Mouse (Mus musculus) neural tube, embryonic 13.5 days (tissue): ENCODE data around the gene Focad. TPM values are rescaled to one million over a fixed set of nuclear protein-coding genes. Genes with fewer than 3 reads are reported as not detected.

Source experiments
- ATAC-seq: fragments of 200-750 bp; cut with Nextera tagmentation; 2 replicates; pipeline ENCODE4 v1.8.0; 2017; ENCODE audit warnings: low read depth, mild to moderate bottlenecking, moderate TSS enrichment, moderate library complexity
- H3K27ac ChIP-seq: fragments of 300-500 bp; sonication (generic); replicated peaks from 2 replicates; pipeline ENCODE4 v1.5.1; 2015; ENCODE audit warnings: moderate library complexity, mild to moderate bottlenecking, inconsistent platforms
- H3K27me3 ChIP-seq: fragments of 300-500 bp; sonication (generic); 2 replicates; pipeline ENCODE4 v1.6.1; 2015; ENCODE audit warnings: mild to moderate bottlenecking, inconsistent platforms
- H3K36me3 ChIP-seq: fragments of 300-500 bp; sonication (generic); 2 replicates; pipeline ENCODE4 v1.6.1; 2015; ENCODE audit warnings: mild to moderate bottlenecking, inconsistent platforms
- H3K4me1 ChIP-seq: fragments of 300-500 bp; sonication (generic); replicated peaks from 2 replicates; pipeline ENCODE4 v1.6.1; 2015; ENCODE audit warnings: inconsistent platforms
- H3K4me2 ChIP-seq: fragments of 300-500 bp; sonication (generic); 2 replicates; pipeline ENCODE4 v1.6.1; 2015; ENCODE audit warnings: inconsistent platforms, mild to moderate bottlenecking, moderate library complexity
- H3K4me3 ChIP-seq: fragments of 300-500 bp; sonication (generic); 2 replicates; pipeline ENCODE4 v1.5.1; 2015; ENCODE audit warnings: mild to moderate bottlenecking, inconsistent platforms
- H3K9ac ChIP-seq: fragments of 300-500 bp; sonication (generic); 2 replicates; pipeline ENCODE4 v1.6.1; 2015; ENCODE audit warnings: moderate library complexity, mild to moderate bottlenecking, inconsistent platforms
- H3K9me3 ChIP-seq: fragments of 300-500 bp; sonication (generic); 2 replicates; pipeline ENCODE4 v1.6.1; 2016; ENCODE audit warnings: inconsistent platforms
- WGBS: fragments of 180-500 bp; shearing (Covaris S2); methylation state at CpG from one replicate; pipeline ENCODE4 v1.1.7; 2015; 5-methylcytosine and 5-hydroxymethylcytosine counted together
- microRNA counts: library from miRNA; unstranded; fragments of <30 nt; microRNA quantifications from one replicate; lab custom pipeline; 2016
- microRNA-seq: library from miRNA; unstranded; fragments of <30 nt; microRNA quantifications from one replicate; pipeline ENCODE4, GENCODE M21; 2016
- polyA plus RNA-seq: library from polyadenylated mRNA; unstranded; fragments of >200 nt; fragmentation: Nextera tagmentation; extraction: Ambion mirVana; gene quantifications from 2 replicates; pipeline ENCODE4 v1.2.1, GENCODE M21; 2015

Gene Focad
- polyA plus RNA-seq, 1 experiment from 2014 or later: 12.3 TPM

GRCm38 (mm10) chr4:88448976-88449375 lies 354.5 kb downstream of the Focad start:
- Histone ChIP-seq H3K9ac (no peak overlapping the region), H3K4me3 (no peak overlapping the region), H3K9me3 (no peaks in the 10 kb centered on the region), H3K27me3 (no peaks in the 10 kb centered on the region), H3K4me2 (no peak overlapping the region), H3K27ac (no peak overlapping the region), H3K4me1 (no peaks in the 10 kb centered on the region), H3K36me3 (no peaks in the 10 kb centered on the region)
- 78% methylated on average over 2 of the region's 2 CpGs for WGBS
- ATAC-seq: no peak

- Histone ChIP-seq H3K4me3 (no peak overlapping the region), H3K9ac (no peak overlapping the region), H3K4me1 (no peaks in the 10 kb centered on the region), H3K27me3 (no peaks in the 10 kb centered on the region), H3K36me3 (no peaks in the 10 kb centered on the region), H3K27ac (no peak overlapping the region), H3K9me3 (no peaks in the 10 kb centered on the region), H3K4me2 (no peak overlapping the region)
- 93% methylated on average over 1 of the region's 1 CpGs for WGBS
- no peak for ATAC-seq
Measured at GRCm38 (mm10) chr4:88450087-88450765, 355.8 kb downstream of the Focad start.

- Histone ChIP-seq H3K27me3 (no peaks in the 10 kb centered on the region), H3K27ac (no peak overlapping the region), H3K36me3 (no peaks in the 10 kb centered on the region), H3K9ac (no peak overlapping the region), H3K4me1 (0 out of 2 replicates have a peak, but pooled peaks cover 2% of the 10 kb centered on the region), H3K4me3 (no peak overlapping the region), H3K9me3 (no peaks in the 10 kb centered on the region), H3K4me2 (no peak overlapping the region)
- no peak for ATAC-seq
- 82% methylated on average over 1 of the region's 1 CpGs for WGBS
Measured at GRCm38 (mm10) chr4:88458093-88458492, 363.7 kb downstream of the Focad start.

GRCm38 (mm10) chr4:88458673-88459072 lies 364.2 kb downstream of the Focad start:
- Histone ChIP-seq H3K9me3 (no peaks in the 10 kb centered on the region), H3K27me3 (no peaks in the 10 kb centered on the region), H3K4me2 (no peak overlapping the region), H3K27ac (no peak overlapping the region), H3K4me1 (0 out of 2 replicates have a peak, but pooled peaks cover 7% of the 10 kb centered on the region), H3K36me3 (no peaks in the 10 kb centered on the region), H3K4me3 (no peak overlapping the region), H3K9ac (no peak overlapping the region)
- 72% methylated on average over 2 of the region's 2 CpGs for WGBS
- ATAC-seq: no peak

MicroRNAs encoded within 50 kb of the gene (microRNA counts, 519-probe panel; counts per million panel counts)
- microRNA mmu-miR-491 (lab: Ali Mortazavi, UCI): not detected

Small RNA genes lying within 50 kb of the gene (microRNA-seq; reads per million reads assigned to microRNA genes)
- gene Mir491: 1.2 reads per million

Other genes with a start within 250 kb of the Focad start
- gene Mllt3, start 61.3 kb upstream of the Focad start, polyA plus RNA-seq: 73.6 and 76.0 TPM in 2 replicates